Mouse (Mus musculus): ENCODE measurements around the gene Asf1b. TPM values are rescaled to one million over a fixed set of nuclear protein-coding genes. Genes with fewer than 3 reads are reported as not detected.

The Asf1b gene
- 28.8 TPM for polyA plus RNA-seq (2017; shearing (Covaris generic))

DNA sequence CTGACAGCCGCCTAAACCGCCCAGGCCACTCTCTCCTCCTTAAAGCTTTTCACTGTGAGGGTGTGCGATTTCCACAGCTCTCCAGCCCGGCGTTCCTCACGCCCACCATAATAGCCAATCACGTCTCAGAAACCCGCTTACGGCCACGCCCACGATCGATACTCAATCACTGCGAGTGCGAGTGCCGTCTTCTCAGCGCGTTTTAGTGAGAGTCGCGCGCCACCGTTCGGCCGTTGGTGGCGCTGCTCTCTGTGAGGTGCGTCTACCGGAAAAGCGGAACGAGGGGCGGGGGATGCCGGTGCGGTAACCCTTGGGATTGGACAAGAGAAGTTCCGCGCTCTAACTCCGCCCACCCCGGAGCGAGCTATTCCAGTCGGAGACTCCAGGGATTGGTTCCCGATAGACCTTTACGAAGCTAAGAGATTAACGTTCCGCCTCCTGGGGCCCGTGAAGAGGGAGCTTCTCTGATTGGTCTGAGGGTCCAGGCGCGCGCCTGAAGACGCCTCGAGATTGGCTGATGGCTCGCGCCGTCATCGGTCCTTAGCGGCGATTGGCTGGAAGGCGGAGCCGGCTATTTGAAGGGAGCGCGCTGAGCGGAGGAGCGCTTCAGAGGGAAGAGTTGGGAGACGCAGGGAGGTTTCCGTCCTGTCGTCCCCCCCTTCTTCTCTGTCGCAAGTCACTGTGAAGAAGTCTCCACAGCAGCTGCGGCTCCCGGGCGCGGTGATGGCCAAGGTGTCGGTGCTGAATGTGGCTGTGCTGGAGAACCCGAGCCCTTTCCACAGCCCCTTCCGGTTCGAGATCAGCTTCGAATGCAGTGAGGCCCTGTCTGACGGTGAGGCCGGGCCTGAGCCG is at the start of gene Asf1b, which contains the start of gene Gm10644:
Asf1b (plus strand) TSS at position 402 of the 852 bp plus-strand sequence.
Gm10644 (minus strand) TSS at position 100 of the 852 bp plus-strand sequence.

DNA sequence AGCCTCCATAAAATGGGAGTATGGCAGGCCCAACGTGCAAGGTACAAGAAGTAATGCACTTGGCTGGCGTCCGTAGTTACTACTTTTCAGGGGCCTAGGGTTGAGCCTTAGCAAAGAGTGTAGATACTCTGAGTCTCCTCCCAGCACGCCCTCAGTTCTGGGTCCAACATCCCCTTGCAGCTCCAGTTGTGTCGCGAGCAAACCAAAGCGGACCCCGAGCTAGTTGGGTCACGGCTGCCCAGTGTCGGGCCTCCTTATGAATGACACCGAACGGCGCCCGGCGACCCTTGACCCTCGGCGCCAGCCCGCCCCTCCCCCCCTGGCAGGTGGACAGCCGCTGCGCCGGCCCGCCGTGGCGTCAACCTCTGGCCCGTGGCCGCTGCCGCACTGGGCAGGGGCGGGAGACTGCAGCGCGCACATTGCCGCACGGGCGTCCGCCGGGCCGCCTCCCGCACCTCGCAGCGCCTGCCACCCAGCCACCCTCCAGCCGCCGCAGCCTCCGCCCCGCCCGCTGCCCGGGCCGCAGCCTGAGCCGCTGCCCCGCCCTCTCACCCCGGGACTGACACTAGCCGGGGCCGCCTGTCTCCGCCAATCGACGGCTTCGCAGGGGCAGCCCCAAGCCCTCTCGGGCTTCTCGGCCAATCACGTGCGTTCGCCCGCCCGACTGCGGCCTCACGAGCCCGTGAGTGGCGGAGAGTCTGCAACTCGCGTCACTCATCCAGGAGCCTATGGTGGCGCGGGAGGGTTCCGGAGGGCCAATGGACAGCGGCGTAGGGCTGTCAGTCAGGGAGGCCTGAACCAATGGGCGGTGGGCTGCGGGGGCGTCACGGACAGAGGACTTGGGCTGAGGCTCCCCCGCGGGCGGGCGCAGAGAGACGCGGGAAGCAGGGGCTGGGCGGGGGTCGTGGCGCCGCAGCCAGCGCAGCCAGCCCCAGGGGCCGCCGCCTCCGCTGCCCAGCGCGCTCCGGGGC is 17.1 kb downstream of the Asf1b start, which contains the start of gene Prkaca:
Prkaca (plus strand) TSS at position 844 of the 971 bp plus-strand sequence.

DNA sequence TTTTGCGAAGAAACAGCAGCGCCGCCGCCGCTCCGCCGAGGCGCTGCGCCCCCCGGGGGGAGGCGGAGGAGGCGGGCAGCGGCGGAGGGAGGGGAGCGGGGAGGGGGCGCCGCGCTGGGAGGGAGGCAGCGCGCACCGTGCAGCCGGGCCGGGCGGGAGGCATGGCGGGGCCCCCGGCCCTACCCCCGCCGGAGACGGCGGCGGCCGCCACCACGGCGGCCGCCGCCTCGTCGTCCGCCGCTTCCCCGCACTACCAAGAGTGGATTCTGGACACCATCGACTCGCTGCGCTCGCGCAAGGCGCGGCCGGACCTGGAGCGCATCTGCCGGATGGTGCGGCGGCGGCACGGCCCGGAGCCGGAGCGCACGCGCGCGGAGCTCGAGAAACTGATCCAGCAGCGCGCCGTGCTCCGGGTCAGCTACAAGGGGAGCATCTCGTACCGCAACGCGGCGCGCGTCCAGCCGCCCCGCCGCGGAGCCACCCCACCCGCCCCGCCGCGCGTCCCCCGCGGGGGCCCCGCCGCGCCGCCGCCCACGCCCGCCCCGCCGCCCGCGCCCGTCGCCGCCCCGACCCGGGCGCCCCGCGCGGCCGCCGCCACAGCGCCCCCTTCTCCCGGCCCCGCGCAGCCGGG is 42.3 kb downstream of the Asf1b start, which contains the start of gene Samd1:
Samd1 (plus strand) TSS at position 162 of the 631 bp plus-strand sequence.

DNA sequence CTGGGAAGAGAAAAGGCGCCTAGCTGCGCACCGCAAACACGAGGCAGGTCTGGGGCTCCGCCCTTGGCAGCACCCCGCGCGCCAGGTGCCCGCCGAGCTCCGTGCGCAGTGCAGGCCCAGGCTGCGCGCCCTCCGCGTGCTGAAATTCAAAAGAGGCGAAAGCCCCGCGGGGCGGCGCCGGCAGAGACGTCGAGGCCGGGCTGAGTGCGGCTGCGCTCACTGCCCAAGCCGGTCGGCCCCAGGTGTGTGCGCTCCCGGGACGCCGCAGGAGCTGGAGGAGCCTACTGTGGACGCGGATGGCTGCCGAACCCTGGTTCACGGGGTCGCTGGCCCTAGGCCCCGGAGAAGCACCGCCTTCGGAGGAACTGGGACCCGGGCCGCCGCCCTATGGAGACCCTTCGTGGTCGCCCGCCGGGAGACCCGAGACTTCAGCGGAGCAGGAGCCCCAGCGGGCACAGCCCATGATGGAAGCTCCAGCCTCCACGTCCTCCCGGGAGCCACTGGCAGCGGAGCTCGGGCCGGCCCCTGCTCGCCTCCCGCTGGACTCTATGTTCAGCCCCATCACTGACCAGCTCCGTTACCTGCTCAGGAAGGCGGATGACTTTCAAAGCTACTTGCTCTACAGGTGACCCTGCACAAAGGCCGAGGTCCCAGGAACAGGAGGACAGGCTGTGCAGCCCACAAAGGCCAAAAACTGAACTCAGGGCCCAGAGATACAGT is 46.1 kb downstream of the Asf1b start, which contains the start of gene 1700067K01Rik:
1700067K01Rik (plus strand) TSS at position 222 of the 720 bp plus-strand sequence.

DNA sequence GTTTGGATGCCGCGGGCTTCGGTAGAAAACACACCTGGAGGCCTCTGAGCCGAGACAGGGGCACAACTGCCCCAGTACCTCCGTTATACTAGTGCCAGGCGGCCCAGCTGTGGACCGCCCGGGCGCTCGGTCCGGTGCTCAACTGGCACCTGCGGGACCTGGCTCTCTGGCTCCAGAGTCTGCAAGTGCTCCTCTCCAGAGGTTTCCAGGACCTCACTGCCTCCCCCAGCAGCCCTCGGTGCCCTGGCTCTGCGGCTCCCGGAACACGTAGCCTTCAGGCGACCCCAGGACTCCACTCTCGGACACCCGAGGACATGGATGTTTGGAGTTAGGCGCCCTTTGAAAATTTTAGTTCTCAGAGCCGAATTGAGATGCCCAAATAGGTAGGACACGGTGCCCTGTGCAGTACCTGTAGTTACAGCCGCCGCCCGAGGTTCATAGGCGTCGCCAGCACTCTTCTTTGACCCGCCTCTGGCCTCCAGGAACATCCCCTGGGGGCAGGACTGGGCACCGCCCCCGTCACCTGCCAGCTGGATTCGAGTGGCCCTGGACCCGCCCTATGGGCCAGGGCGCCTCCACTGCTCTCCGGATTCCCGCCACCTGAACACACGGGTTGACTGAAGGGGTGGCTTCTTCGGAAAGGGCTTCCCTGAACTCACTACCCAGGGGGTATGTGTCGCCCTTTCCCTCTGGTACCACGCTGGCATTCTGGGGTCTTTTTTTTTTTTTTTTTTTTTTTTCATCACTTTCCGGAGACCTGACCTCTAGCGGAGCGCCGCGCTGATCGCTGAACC is 56.6 kb downstream of the Asf1b start, which contains the start of gene 2210011C24Rik:
2210011C24Rik (minus strand) TSS at position 467 of the 794 bp plus-strand sequence.

Other genes with a start within 250 kb of the Asf1b start
- gene Ddx39, start 240.3 kb upstream of the Asf1b start, polyA plus RNA-seq (2017; shearing (Covaris generic)), result 195 TPM
- 524 TPM for gene Adgre5, start 214.2 kb upstream of the Asf1b start, polyA plus RNA-seq (2017; shearing (Covaris generic))
- gene Adgrl1, start 55.4 kb upstream of the Asf1b start, polyA plus RNA-seq (2017; shearing (Covaris generic)), result 3.8 TPM
- gene Gm10644, start 302 bp upstream of the Asf1b start, polyA plus RNA-seq (2017; shearing (Covaris generic)), result 0.82 TPM
- 2.7 TPM for gene Prkaca, start 17.5 kb downstream of the Asf1b start, polyA plus RNA-seq (2017; shearing (Covaris generic))
- gene Samd1, start 42.2 kb downstream of the Asf1b start, polyA plus RNA-seq (2017; shearing (Covaris generic)), result 2.2 TPM
- gene 1700067K01Rik, start 46.0 kb downstream of the Asf1b start, polyA plus RNA-seq (2017; shearing (Covaris generic)), result 0.62 TPM
- 0.75 TPM for gene 2210011C24Rik, start 56.7 kb downstream of the Asf1b start, polyA plus RNA-seq (2017; shearing (Covaris generic))
- 3.6 TPM for gene Palm3, start 66.0 kb downstream of the Asf1b start, polyA plus RNA-seq (2017; shearing (Covaris generic))
- 383 TPM for gene Il27ra, start 87.1 kb downstream of the Asf1b start, polyA plus RNA-seq (2017; shearing (Covaris generic))
- gene Rln3, start 89.5 kb downstream of the Asf1b start, polyA plus RNA-seq (2017; shearing (Covaris generic)), result 189 TPM
- gene Gm10643, start 109.6 kb downstream of the Asf1b start, polyA plus RNA-seq (2017; shearing (Covaris generic)), result 1.1 TPM
- 42.2 TPM for gene Rfx1, start 111.3 kb downstream of the Asf1b start, polyA plus RNA-seq (2017; shearing (Covaris generic))
- 27.6 TPM for gene Dcaf15, start 149.3 kb downstream of the Asf1b start, polyA plus RNA-seq (2017; shearing (Covaris generic))
- 22.3 TPM for gene Podnl1, start 170.5 kb downstream of the Asf1b start, polyA plus RNA-seq (2017; shearing (Covaris generic))
- gene Cc2d1a, start 192.4 kb downstream of the Asf1b start, polyA plus RNA-seq (2017; shearing (Covaris generic)), result 52.1 TPM
- gene 4930432K21Rik, start 192.5 kb downstream of the Asf1b start, polyA plus RNA-seq (2017; shearing (Covaris generic)), result 1.3 TPM
- not detected for gene Nanos3, start 229.7 kb downstream of the Asf1b start, polyA plus RNA-seq (2017; shearing (Covaris generic))

Data from activated CD4-positive, CD25-positive, alpha-beta regulatory T cell, adult 9 weeks (primary cell).